Mouse (Mus musculus) testis, adult 2 months (tissue): ENCODE data around the gene Cds2.

Experiments used
- CTCF ChIP-seq: fragments of 200-500 bp; IDR thresholded peaks from 2 replicates; pipeline ENCODE4 v1.5.1; 2012; ENCODE audit warnings: low read depth, mild to moderate bottlenecking, inconsistent platforms, low read length, moderate library complexity; ENCODE audit not compliant: control insufficient read depth, insufficient read depth, insufficient replicate concordance
- POLR2A ChIP-seq: fragments of 200-500 bp; IDR thresholded peaks from 2 replicates; pipeline ENCODE4 v1.6.1; 2012; ENCODE audit warnings: low read depth, mild to moderate bottlenecking, inconsistent platforms, low read length, moderate library complexity; ENCODE audit not compliant: control insufficient read depth

DNA sequence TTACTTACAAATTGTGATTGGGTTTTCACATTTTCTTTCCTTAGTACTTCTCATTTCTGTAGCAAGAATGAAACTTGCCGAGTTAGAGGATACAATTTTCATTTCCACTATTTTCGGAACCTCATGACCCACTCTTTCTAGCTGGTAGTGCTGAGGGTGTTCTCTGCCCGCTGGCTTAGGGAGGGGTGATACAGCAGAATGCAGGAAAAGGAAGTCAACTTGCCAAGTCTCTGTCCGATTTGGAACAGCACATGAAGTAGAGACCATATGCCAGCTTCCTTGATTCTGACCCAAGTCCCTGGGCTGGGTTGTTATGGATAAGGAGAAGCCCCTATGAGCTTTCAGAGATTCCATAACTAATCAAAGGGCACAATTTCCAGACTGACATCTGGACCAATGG is 38.6 kb upstream of the Cds2 start:
- no peak for TF ChIP-seq CTCF
- no peak for TF ChIP-seq POLR2A
